Mouse (Mus musculus) ES-CJ7 (cell line): ENCODE measurements at regions not wholly inside any gene's neighbourhood (a gene's known extent, or its start where the extent isn't known, plus 50 kb on each side); places are given as distances from the start of the nearest gene placed in this dataset.

ENCODE experiments used
- DNase-seq: peaks from one replicate; pipeline ENCODE4 v3.0.0; 2011; ENCODE audit warnings: low read depth, low spot score

DNA sequence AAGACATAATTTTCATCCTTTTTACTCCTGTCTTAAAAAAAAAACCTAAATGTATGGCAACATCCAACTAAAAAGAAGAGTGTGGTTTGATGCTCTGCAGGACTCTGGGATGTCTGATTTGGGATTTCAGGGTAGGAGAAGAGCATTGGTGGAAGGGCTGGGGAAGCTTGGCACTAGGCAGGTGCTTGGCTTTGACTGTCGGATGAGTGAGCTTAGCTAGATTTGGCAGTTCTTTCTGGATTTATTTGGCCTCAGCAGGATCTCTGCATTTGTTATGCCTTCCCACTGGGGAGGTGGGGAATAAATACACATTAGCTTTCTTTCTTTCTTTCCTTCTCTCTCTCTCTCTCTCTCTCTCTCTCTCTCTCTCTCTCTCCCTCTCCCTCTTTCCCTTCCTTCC lies 118.1 kb upstream of the Auts2 start:
- no peak for DNase-seq

DNA sequence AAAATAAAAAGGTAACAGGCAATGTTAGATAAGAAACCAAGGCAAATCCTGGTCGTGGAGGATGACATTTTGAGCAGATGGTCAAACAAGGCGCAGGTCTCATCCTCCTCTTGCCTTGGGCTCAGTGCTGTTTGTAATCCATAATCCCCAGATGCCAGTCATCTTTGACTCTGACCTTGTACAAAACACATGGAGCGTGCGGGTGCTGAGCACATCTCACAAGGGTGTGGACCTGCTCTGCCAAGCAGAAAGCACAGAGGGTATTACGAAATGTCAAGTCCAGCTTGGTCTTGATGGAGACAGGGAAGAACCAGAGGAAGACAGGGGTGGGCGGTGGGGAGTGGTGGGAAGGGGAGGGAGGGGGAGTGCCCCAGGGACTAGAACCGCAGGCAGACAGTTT lies 116.9 kb upstream of the Auts2 start:
- no peak for DNase-seq

DNA sequence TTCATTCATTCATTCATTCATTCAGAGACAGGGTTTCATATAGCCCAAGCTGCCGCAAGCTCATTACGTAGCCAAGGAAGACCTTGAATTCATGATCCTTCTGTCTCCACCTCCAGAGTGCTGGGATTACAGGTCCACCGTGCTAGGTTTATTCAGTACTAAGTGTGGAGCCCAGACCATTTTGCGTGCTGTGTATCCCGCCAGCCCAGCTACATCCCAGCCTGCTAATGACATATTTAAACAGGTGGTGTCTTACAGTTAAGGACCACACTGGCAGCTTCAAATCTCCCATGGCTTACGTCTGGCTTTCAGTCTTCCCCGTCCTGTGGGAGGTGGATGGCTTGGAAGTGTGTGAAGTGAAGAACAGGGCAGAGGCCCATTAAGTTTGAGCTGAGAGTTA lies 111.2 kb upstream of the Auts2 start:
- no peak for DNase-seq

DNA sequence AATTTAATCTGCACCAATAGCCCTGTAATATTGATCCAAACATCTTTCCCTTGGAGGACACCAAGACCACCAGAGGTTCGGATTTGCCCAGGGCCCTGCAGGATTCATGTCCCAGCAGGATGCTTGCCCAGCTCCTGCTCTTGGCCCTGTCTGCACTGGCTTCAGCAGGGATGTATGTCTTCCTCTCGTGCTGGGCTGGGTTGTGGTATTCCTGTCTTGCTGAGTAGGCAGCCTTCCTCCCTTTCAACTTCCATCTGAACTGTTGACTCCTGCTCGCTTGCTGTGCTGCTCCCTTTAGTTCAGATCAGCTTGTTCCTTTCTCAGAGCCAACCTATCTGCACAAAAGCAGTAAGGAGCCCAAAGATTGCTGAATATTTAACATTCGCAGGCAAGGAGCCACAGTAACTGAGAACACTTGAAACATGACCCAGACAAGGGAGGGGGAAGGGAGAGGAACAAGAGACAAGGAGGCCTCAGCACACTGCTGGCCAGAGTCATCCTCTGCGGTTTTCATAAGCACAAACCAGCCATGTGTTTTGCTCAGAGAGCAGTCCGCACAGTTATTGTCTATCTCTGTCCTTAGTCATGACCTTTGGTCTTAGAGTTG lies 110.7 kb upstream of the Auts2 start:
- DNase-seq = no peak

DNA sequence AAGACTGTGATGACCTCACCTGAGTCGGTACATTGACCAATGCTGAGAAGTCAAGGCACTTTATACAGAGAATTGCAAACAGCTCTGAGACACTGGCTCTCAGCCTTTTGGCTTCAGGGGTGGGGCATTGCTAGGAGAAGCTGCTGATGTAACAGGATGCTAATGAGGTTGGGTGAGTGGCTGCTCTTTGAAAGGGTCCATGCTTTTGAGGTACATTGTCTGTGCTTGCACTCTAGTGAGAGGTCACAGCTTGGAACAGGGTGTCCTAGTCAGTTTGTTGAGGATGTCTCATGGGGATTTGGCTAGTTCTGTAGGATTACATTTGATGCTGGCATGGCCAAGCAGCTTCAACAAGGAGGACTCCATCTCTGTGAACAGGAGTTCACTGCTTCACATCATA lies 109.1 kb upstream of the Auts2 start:
- peak; percentile 28 for DNase-seq

DNA sequence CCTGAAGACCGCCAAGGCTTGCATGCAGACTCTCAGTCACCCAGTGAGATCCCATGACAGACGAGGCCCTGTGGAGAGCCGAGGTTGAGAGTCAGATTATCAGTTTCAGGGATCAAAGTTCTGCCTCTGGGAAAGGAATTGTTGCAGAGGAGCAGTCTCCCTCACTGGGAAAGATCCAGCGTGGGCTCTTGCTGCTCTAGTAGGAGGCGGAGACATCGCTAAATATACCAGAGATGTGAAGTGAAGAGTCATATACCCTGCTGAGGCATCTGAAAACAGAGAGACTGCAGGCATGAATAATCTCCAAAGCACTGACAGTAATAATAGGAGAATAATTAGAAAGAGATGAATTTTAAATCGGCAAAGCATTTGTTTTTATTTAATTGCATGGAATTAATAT lies 106.6 kb upstream of the Auts2 start:
- DNase-seq = no peak

DNA sequence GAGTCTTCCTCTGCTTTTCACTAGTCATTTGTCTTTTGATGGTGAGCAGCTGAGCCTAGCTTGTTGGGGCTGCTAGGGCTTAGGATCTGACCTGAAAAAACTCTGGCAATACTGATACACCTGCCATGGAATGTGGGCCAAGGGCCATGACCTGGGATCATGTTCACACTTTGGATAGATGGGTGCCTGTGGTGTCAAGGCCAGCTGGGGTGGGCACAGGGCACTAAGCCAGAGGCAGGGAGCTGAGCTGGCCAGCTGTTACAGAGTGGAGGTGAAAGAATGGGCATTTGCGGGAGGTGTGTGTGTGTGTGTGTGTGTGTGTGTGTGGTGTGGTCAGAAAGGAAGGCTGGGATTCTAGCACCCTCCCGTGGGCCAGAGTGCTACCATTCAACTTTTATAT lies 105.6 kb upstream of the Auts2 start:
- DNase-seq = no peak

DNA sequence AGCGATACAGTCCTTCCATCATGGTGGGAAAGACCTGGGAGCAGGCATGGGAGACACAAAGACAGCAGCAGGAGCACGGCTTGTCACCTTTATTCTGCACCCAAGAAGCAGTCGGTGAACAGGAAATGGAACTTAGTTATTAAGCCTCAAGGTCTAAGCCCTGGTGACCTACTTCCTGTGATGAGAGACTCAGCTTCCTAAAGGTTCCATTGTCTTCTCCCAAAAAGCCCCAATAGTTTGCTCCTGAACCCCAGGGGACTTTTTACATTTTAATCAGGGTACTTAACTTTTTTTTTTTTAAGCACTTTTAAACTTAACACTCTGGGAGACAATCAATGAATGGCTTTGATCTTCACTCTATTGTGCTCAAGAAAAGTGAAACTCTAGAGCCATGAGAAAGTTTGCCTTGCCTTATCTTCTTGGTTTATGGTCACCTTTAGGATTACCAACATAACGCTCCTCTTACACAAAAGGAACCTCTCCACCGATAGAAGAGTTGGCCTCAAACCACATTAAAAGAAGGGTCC lies 101.6 kb upstream of the Auts2 start:
- peak; percentile 52 for DNase-seq

DNA sequence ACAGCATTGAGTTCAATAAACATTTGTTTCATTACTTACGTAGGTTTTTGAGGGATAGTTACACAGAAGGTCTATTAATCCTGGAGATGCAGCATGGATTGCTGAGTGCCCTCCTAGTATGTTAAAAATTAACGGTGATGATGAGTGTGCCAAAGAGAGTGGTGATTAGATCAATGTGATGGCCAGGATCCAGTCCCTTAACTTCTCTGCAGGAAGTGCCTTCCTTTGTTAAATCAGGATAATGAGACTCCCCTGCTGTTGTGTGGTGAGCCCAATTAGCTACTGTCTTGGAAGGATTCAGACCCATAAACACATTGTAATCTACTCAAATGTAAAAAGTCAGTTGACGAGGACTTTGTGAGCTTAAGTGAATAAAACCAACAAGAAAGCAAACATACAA lies 100.1 kb upstream of the Auts2 start:
- DNase-seq = no peak

DNA sequence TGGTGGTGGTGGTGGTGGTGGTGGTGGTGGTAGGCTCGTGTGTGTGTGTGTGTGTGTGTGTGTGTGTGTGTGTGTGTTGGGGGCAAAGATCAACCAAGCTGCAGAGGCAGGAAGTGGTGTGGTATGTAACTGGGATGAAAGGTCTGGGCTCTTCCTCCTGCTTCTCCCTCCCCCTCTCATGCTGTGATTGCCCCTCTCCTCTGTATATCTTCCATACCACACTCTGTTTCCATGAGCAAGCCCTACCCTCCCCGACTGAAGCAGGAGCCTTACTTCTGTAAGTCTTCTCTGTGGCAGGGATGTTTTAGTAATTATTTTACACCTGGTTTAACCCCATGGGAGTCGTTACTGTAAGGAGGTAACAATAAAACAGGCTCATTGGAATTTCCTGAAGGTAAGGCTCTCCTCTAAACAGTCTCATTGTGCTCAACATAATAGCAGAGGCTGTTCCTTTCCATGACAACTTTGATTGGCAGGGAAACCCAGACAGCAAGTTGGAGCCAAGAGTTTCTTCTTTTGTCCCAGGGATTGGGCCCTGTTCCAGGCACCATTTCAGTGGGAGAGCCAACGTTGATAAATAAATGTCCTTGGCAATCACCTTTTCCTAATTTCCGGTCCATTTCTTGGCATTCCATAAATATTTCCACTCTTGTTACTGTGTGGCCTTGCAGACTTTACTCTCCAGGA lies 90.2 kb upstream of the Auts2 start:
- DNase-seq = no peak

DNA sequence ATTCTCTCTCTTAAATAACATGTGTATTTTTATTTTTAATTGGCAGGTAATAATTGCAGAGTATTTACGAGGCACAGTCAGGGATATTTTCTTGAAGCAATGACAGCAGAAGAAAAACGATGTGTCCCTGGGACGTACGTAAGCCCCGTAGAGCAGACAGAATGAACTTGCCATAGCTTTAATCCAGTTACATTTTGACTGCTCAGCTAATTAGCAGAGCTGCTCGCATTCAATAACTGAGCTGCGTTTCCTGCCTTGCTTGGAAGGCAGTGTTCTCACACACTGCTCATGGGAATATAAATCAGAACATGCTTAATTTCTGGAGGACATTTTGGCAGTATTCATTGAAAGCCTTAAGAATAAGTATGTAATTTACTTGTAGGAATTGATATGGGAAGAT lies 78.6 kb upstream of the Auts2 start:
- DNase-seq = no peak

DNA sequence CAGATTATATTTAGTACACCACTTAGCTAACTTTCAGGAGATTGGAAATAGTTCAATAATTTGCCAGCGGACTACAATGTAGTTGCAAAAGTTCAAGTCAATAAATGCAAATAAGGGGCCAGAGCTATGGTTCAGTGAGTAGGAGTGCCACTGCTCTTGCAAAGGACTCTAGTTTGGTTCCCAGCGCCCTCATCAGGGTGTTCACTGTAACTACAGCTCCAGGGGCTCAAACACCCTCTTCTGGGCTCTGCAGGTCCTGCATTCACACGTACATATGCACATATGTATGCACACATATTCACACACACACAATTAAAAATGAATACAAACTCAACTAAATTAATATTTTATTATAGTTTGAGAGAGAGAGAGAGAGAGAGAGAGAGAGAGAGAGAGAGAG lies 74.1 kb upstream of the Auts2 start:
- DNase-seq = peak; percentile 35

DNA sequence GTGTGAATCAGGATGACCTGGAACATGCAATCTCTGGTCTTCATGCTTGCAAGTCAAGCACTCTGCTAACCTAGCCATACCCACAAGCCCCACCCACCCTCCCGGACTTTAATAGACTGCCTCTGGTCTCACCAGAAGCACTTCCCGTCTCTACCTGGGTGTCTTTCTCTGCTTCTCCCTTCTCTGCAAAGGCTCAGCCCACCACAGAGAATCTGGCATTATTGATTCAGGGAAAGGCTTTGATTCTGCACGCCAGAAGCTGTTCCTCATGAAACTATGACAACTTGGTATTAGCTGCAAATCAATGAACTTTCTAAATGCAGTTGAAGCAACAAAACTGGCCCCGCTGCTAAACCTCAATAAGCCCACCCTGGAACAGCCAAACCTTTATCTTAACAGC lies 66.1 kb upstream of the Auts2 start:
- DNase-seq = no peak

DNA sequence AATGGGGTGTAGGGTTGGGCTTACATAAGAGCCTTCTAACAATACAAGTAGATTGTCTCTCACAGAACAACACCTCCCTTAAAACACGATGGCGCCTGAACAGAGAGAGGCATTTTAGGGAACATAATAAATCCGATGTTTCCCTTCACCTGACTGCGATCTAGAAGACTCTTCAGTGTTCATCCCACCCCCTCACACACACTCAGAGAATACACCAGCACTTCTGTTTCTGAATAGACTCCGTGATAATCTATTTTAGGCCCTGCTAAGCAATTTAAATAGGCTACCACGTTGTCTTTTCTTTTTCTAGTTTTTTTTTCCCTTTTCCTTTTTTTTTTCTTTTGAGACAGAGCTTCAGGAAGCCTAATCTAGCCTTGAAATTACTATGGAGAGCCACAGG lies 63.1 kb upstream of the Auts2 start:
- DNase-seq = no peak

DNA sequence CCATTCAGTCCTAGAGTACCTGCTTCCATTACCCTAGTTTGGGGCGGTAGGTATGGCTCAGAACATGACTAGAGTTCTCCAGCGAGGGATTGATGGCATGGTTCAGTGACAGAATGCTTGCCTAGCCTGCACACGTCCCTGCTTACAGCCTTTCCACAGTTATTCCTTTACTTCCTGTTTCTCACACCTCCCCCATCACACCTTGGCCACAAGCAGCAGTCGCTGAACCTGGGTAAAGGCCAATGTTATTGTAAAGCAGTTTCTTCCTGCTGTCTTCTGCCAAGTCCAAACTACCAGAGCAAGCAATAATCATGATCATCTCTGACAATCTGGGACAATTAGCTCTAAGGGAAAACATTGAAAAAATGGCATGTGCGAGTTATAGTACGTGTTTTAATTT lies 51.7 kb upstream of the Auts2 start:
- DNase-seq = no peak
